Comparison of ENCODE assay signal across 18 mouse cellular contexts in the genomic region with DNA sequence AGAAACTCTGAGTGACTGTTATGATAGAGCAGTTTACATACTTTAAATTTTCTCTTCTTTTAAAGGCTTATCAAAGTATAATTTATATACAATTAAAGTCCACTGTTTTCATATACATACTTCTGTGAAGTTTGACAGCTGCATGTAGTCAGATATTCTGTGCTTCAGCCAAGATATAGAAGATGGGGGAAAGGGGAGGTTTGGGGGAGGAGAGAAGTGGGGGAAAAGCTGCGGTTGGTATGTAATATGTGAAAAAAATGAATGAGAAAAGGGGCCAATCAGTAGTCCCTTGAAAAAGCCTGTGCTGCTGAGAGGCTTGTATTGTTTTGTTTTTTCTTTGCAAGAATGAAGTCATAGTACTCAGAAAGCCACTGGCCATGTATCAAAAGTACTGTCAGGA.
DNase-seq lines count a peak whose midpoint lies in the region; ATAC-seq and TF ChIP-seq lines count a peak whose summit lies in the region.
"Had no signal": no experiment of that assay in that cellular context is flagged by ENCODE, and none has a peak within 500 bp of the region (broad histone marks: within the 10 kb centered on the region; RNA-seq: fewer than 3 reads in every experiment).

No protein-coding gene starts in this region.

- H3K9ac ChIP-seq in kidney, embryonic 14.5 days (ENCODE audit: low read depth, low read length) = no peak overlapping the region
- H3K9ac ChIP-seq in lung, embryonic 14.5 days = no peak overlapping the region
- H3K9ac ChIP-seq in stomach, embryonic 16.5 days (ENCODE audit: low read length) = no peak overlapping the region
- H3K9ac ChIP-seq: embryonic facial prominence, embryonic 12.5 days; forebrain, embryonic 15.5 days had no signal

- no peaks in the 10 kb centered on the region for H3K27me3 ChIP-seq in kidney, embryonic 14.5 days (ENCODE audit: control insufficient read depth, insufficient read depth, low read length)
- H3K27me3 ChIP-seq in lung, embryonic 14.5 days (ENCODE audit: insufficient read depth, low read length) = no peaks in the 10 kb centered on the region
- no peaks in the 10 kb centered on the region for H3K27me3 ChIP-seq in stomach, embryonic 16.5 days (ENCODE audit: control insufficient read depth, insufficient read depth, low read length)
- H3K27me3 ChIP-seq: embryonic facial prominence, embryonic 12.5 days; forebrain, embryonic 15.5 days had no signal

- H3K36me3 ChIP-seq in kidney, embryonic 14.5 days (ENCODE audit: control insufficient read depth, insufficient read depth, low read length) = peaks cover 19% of the 10 kb centered on the region; the same call in 1 of the 2 replicates
- peaks cover 32% of the 10 kb centered on the region for H3K36me3 ChIP-seq in lung, embryonic 14.5 days (ENCODE audit: insufficient read depth)
- no peaks in the 10 kb centered on the region; the same call in 1 of the 2 replicates for H3K36me3 ChIP-seq in stomach, embryonic 16.5 days (ENCODE audit: control insufficient read depth, insufficient read depth, low read length)

- H3K27ac ChIP-seq in kidney, embryonic 14.5 days (ENCODE audit: low read depth, low read length) = no peak overlapping the region
- H3K27ac ChIP-seq in lung, embryonic 14.5 days (ENCODE audit: low read depth) = no peak overlapping the region
- H3K27ac ChIP-seq in cortical plate, adult 2 months (ENCODE audit: insufficient read depth, low read length) = 0 out of 2 replicates have a peak overlapping the region, but pooled peaks have one; percentile 81
- peak overlapping the region; percentile 48 for H3K27ac ChIP-seq in stomach, embryonic 16.5 days (ENCODE audit: low read length)
- H3K27ac ChIP-seq: embryonic facial prominence, embryonic 12.5 days; forebrain, embryonic 15.5 days; heart, embryonic 10.5 days had no signal

- DNase-seq in kidney, adult 9 months = no peak
- peak; percentile 24 for DNase-seq in lung, embryonic 14.5 days
- DNase-seq in lung, postnatal 4 days = no peak
- DNase-seq in left cerebral cortex, adult 9 months (ENCODE audit: low spot score in 2 of 2) = no peak
- DNase-seq: adrenal gland, postnatal 10 days; cerebellum, adult 11 months; cerebellum, adult 8-10 months; cerebellum, postnatal 14 days; gastrocnemius, postnatal 10 days; heart, adult 18-20 months; heart, postnatal 10 days; heart, postnatal 4 days had no signal

- no peak overlapping the region for H3K4me3 ChIP-seq in kidney, embryonic 14.5 days (ENCODE audit: low read length)
- H3K4me3 ChIP-seq in lung, embryonic 14.5 days (ENCODE audit: low read depth, low read length) = no peak overlapping the region
- H3K4me3 ChIP-seq in cortical plate, adult 2 months (ENCODE audit: insufficient read depth, low read length) = no peak overlapping the region
- no peak overlapping the region for H3K4me3 ChIP-seq in stomach, embryonic 16.5 days (replicated peaks; ENCODE audit: low read length)
- H3K4me3 ChIP-seq: embryonic facial prominence, embryonic 12.5 days; forebrain, embryonic 15.5 days; heart, embryonic 10.5 days had no signal

- H3K9me3 ChIP-seq in kidney, embryonic 14.5 days (ENCODE audit: control insufficient read depth, low read length) = no peaks in the 10 kb centered on the region
- H3K9me3 ChIP-seq in lung, embryonic 14.5 days (ENCODE audit: low read depth, low read length) = no peaks in the 10 kb centered on the region
- no peaks in the 10 kb centered on the region for H3K9me3 ChIP-seq in stomach, embryonic 16.5 days (replicated peaks; ENCODE audit: control insufficient read depth, low read length)
- H3K9me3 ChIP-seq: embryonic facial prominence, embryonic 12.5 days; forebrain, embryonic 15.5 days; heart, embryonic 10.5 days had no signal

- no peak for TF ChIP-seq CTCF in lung, embryonic 14.5 days (IDR thresholded peaks at IDR 0.05; ENCODE audit: low read depth)
- no peak for TF ChIP-seq CTCF in cortical plate, adult 2 months (IDR thresholded peaks at IDR 0.05; ENCODE audit: extremely low read depth, insufficient read depth, low read length)

- TF ChIP-seq POLR2A in cortical plate, adult 2 months (IDR thresholded peaks at IDR 0.05; ENCODE audit: extremely low read depth, insufficient read depth, low read length) = no peak

- no peak overlapping the region for H3K4me2 ChIP-seq in kidney, embryonic 14.5 days (replicated peaks; ENCODE audit: low read depth, low read length)
- H3K4me2 ChIP-seq in lung, embryonic 14.5 days = no peak overlapping the region
- no peak overlapping the region for H3K4me2 ChIP-seq in stomach, embryonic 16.5 days (ENCODE audit: low read depth, low read length)
- H3K4me2 ChIP-seq: embryonic facial prominence, embryonic 12.5 days; forebrain, embryonic 15.5 days had no signal

- peak; percentile 24; the same call in 1 of the 2 replicates for ATAC-seq in kidney, embryonic 14.5 days (ENCODE audit: low FRiP score, low TSS enrichment)
- ATAC-seq in lung, embryonic 14.5 days (ENCODE audit: insufficient read depth) = no peak
- ATAC-seq in stomach, embryonic 16.5 days (ENCODE audit: insufficient read depth, low FRiP score) = peak; percentile 44; the same call in 1 of the 2 replicates
- ATAC-seq: forebrain, embryonic 15.5 days had no signal

- 63% methylated on average over 1 of the region's 1 CpGs for WGBS in kidney, embryonic 14.5 days
- WGBS in lung, embryonic 14.5 days = 52% methylated on average over 1 of the region's 1 CpGs
- WGBS in stomach, embryonic 16.5 days = 41% methylated on average over 1 of the region's 1 CpGs

- no peaks in the 10 kb centered on the region for H3K4me1 ChIP-seq in kidney, embryonic 14.5 days (ENCODE audit: control insufficient read depth, insufficient read depth, low read length)
- H3K4me1 ChIP-seq in lung, embryonic 14.5 days (ENCODE audit: insufficient read depth) = no peaks in the 10 kb centered on the region
- no peaks in the 10 kb centered on the region; the same call in 1 of the 2 replicates for H3K4me1 ChIP-seq in cortical plate, adult 2 months (ENCODE audit: control insufficient read depth, insufficient read depth, low read length)
- no peaks in the 10 kb centered on the region for H3K4me1 ChIP-seq in stomach, embryonic 16.5 days (ENCODE audit: control insufficient read depth, insufficient read depth, low read length)
- H3K4me1 ChIP-seq: embryonic facial prominence, embryonic 12.5 days; forebrain, embryonic 15.5 days; heart, embryonic 10.5 days had no signal

Comparison
In these comparisons a context has a peak if more than half of its experiments do, and no peak if none do; other contexts are left out.
1. H3K27ac ChIP-seq: peak in cortical plate, adult 2 months (single experiment) and stomach, embryonic 16.5 days (single experiment); none in kidney, embryonic 14.5 days (single experiment) and lung, embryonic 14.5 days (single experiment).